Mouse (Mus musculus): Measurements from ENCODE around the gene Brd1.

The Brd1 gene

DNA sequence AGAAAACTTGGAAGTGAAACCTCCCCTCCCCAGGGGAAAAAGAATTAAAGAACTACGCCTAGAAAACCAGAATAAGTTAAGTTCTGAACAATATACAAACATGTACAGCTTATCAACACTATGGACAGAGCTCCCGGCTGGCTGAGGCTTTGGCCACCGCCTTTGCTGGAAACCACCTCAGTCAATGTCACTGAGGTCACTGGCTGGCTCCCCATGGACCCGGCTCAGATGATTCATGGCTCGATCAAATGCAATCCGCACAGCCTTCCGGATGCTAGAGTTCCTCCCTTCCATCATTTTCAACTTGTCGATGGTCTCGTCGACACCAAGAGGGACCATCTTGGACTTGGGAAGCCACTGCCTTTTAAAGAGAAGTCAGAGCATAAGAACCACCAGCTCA is 45.9 kb downstream of the Brd1 start:
- no peak for DNase-seq (ENCODE audit: extremely low read depth, low read depth)

DNA sequence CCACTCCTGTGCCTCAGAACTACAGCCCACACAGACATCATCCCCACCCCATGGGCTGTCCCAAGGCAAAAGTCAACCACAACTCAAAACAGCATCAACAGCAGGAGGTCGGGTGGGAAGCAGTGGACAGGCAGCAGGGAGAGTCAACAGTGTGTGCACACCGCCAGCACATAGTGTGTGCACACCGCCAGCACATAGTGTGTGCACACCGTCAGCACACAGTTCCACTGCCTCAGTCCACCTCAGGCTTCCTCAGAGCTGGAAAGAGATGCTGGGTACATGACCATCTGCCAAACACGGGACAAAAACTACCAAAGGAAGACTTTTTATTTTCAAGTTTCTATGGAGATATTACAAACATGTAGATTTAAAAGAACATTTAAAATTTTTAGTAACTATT is 47.3 kb downstream of the Brd1 start:
- no peak for DNase-seq (ENCODE audit: extremely low read depth, low read depth)

DNA sequence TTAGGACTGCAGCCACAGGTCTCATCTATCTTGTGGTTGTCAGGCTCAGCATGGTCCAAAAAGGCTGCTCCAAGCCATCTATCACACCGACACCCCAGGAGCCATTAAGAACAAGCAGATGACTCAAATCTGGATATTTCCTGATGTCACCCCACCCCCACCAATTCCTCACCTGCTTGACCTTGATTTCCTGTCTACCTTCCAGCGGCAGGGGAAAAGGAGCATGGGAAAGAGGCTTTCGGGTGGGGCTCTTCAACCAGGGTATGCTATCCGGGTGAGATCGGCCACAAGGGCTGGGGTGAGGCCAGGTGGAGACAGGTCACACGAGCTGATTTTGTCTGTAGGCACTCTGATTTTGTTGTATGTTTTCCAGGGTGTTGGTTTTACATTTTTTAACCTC is 50.0 kb downstream of the Brd1 start:
- DNase-seq (ENCODE audit: extremely low read depth, low read depth), result no peak

DNA sequence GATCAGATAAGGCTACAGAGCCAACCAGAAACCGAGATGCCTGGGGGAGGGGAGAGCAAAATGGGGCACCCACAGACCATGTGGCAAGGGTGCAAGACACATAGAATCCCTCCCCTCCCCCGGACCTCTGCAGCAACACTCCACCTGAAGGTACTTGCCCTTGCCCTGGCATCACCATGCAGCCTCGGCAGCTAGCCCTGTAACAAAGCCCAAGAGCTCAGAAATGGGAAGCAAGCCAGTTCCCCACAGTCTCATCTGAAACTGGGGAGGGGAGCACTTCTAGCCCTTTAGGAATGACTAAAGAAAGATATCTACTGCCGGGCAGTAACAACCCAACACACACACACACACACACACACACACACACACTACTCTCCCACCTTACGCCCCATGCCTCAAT is 53.1 kb downstream of the Brd1 start:
- DNase-seq (ENCODE audit: extremely low read depth, low read depth), result no peak

DNA sequence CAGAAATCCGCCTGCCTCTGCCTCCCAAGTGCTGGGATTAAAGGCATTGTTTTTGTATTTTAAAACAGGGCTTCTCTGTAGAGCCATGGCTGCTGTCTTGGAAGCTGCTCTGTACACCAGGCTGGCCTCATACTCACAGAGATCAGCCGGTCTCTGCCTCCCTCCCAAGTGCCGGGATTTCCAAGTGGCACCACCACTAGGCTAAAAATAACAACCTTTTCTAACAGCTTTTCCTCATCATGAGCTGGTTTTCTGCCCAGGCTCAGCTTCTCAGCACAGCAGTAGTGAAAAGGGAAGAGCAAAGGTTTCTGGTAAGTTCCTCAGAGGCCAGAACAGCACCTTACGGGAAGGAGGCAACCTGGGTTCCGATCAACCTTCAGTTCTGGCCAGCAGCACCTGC is 56.5 kb downstream of the Brd1 start:
- no peak for DNase-seq (ENCODE audit: extremely low read depth, low read depth)

DNA sequence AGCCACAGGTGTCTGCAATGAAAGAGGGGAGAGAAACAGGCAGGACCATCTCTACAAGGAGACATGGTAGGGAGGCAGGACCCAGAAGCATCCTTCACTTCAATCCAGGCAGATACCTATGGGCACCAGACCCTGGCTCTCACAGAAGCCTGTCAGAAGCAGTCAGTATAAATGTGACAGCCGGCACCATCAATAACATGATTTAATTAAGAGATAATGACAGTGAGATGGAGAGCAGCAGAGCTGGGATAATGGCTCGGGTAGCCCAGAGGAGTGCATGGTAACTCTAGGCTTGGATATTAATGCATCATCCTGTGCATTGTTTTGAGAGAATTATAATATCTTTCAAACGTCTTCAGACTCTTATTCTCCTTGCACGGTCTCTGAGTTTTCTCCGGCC is 58.0 kb downstream of the Brd1 start:
- DNase-seq (ENCODE audit: extremely low read depth, low read depth), result no peak

DNA sequence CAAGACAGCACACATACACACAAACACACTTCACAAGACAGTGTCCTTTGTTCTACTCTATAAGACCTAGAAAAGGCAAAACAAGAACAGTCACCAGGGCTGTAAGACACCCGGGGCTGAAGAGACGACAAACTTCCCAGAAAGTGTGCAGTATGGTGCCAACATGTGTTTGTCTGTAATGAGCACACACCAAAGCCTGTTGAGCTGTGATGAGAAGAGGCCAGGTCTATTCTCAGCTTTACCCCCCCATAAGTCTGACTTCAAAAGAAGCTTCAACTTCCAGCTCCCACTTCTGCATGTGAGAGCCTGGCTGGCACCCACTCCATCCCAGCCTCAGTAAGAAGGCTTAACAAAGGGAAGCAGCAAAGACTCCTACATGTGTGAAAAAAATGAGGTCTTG is 65.3 kb downstream of the Brd1 start:
- no peak for DNase-seq (ENCODE audit: extremely low read depth, low read depth)

DNA sequence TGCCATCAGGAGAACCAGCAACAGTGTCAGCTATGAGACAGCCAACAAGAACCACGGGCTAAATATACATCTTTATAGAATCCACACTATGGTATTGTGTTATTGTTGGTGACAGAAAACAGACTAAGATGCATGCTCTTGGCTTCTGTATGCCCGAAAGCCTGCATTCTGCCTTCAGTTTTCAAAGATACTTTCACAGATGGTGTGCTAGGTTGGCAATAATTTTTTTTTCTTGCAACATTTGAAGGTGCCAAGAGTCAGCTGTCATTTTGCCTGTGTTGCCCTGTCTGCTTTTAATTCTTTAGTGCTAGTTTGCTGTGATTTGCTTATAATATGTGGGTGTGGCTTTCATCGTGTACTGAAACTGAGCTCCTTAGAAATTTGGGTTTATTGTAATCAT is 66.4 kb downstream of the Brd1 start:
- DNase-seq (ENCODE audit: extremely low read depth, low read depth), result no peak

DNA sequence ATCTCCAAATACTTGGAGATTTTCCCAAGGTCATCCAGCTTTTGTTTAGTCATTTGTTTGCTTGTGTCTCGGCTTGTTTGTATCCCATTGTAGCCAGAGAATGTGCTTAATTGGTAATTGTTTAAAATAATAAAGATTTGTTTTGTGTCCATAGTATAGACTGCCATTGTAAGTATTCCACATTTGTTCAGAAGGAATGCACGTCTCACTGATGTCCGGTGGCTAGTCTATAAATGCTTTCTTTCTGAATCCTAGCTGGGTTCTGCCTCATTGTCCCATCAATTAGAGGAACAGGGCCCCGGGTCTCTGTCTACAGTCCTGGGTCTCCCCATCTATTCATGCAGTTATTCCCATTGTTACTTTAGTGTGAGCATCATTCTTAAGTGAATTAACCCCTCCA is 68.2 kb downstream of the Brd1 start:
- DNase-seq (ENCODE audit: extremely low read depth, low read depth), result no peak

DNA sequence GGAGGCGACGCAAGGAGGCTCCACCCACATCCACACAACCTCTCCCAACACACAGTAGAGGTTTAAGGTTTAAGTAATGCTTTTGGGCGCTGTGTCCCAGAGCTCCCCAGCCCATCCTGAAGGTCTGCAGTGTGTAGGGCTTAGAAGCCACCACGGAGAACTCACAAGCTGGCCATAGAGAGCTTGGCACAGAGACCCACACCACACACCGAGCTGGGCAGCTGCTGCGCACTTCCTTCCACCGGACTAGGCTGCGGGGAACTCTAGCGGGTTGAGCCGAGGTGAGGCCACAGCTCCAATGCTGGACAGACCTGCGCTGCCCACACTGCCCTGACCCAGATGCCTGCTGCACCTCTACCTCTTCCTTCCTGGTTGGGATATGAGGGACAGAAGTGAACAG is 71.0 kb downstream of the Brd1 start:
- no peak for DNase-seq (ENCODE audit: extremely low read depth, low read depth)

DNA sequence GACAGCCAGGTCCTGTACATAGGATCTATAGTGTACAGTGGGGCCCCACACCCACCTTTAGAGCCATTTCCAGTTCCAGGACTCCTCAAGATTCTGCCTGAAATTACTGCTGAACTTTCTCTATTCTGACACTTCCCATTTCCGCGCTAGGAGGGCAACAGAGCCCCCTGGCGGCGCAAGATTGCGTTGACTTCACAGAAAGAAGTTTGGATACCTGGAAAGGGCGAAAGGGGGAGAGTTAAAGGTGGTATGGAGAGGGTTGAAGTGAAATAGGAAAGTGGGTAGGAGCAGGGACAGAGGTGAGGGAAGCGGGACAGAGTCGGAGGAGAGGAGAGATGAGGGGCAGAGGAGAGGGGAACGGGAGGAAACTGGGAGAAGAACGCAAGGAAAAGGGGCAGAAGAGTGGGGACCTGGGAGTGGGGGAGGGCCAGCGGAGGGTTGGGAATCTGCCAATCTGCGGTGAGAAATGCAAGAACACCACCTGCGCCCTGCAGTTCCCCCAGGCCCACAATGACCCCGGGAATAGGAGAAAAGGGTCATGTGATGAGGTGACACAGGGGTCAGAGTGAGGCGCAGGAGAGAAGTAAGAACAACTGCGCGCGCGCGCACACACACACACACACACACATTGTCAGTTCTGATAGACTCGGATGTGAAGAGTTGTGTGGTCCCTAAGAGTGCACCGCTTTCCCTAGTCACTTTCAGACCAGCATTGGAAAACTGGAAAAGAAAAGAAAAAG is 71.8 kb downstream of the Brd1 start:
- DNase-seq (ENCODE audit: extremely low read depth, low read depth), result peak; percentile 16

DNA sequence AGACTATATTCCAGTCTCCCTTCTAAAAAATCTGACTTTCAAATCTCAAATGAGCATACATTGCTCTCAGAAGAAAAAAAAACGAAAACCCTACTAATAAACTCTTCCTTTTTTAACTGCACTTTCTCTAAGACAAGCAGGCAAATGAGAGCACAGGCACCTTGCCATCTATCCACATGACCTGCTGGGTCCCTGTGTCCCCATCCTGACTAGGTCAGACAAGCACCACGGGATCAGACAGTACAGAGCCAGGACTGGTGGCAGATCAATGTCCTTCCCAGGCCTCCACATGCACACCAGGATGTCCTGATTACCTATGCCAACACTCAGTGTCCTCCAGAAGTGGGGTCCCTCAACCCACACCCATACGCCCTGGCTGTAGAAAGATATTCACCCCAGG is 72.4 kb downstream of the Brd1 start:
- no peak for DNase-seq (ENCODE audit: extremely low read depth, low read depth)

DNA sequence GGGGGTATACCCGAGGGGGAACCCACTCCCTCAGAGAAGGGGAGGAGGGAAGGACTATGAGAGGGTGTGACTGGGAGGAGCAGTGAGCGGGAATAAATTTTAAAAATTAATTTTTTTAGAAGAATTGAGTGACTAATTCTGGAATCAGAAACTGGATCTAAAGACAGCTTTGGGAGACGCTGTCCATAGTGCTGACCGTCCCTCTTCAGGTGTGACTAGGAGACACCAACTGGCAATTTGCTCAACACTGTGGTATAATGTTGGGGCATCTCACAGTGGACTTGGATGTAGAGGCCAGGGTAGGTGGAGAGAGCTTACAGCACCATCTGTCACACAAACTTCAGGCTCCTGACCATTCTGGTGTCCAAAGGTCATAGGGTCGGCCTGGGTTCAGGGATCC is 82.0 kb downstream of the Brd1 start:
- no peak for DNase-seq (ENCODE audit: extremely low read depth, low read depth)

DNA sequence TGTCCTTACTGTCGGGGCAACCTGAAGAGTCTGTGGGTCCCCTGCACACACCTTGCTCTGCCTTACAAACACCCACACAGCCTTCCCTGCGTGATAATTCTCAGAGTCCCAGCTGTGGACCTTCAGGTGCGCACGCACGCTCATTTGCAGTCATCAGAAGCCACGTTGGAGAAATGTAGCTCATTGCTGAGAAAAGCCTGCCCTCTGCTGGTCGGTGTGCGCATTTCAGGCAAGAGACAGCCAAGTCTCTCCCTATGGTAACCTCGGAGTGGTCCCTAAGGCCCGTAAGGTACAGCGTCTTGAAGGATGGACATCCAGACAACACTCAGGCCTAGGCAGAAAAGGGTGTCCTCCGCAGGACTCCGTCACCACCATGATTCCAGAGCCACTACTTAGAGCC is 83.0 kb downstream of the Brd1 start:
- peak; percentile 15 for DNase-seq (ENCODE audit: extremely low read depth, low read depth)
